Mouse (Mus musculus): ENCODE data around the gene Agrn. TPM values are rescaled to one million over a fixed set of nuclear protein-coding genes. Genes with fewer than 3 reads are reported as not detected.

Gene Agrn
- polyA plus RNA-seq, 1 experiment: 21.2 TPM

DNA sequence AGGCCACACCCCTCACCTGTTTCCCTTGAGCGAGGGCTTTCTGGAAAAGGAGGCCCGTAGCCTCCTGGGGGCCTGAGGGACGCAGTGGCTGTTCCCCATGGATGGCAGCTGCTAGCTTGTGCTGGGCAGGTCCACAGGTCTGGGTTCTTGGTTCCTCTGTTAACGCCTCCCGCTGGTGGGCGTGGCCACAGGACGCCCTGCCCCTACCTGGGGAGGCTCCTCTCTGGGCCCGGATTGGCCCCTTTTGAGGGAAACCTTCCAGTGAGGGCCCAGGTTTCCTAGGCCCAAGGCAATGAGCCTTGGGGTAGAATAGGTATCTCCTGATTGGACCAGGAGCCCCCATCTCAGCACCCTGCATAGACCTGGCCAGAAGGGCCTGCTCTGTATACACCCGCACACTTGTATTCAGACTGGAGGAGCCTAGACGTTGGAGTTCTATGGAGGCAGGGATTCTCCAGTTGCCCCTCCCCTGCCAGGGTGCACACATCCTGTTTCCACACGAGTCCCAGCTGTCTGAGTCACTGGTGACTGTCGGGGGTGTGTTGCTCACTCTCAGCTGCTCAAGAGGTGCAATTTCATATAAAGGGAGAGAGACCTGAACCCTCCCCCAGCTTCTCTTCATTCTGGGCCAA lies 31.2 kb upstream of the Agrn start:
- DNase-seq (ENCODE audit: low read depth in 1 of 2, low spot score in 2 of 2): no peak
- H3K27me3 ChIP-seq (ENCODE audit: control insufficient read depth, insufficient read depth, low read length): no peaks in the 10 kb centered on the region
- TF ChIP-seq CTCF (IDR thresholded peaks at IDR 0.05; ENCODE audit: extremely low read depth, insufficient read depth, insufficient read length, insufficient replicate concordance) (no peak), POLR2A (IDR thresholded peaks at IDR 0.05; ENCODE audit: low read depth, low read length) (no peak)
- peaks cover 2% of the 10 kb centered on the region; the same call in 1 of the 2 replicates for H3K4me1 ChIP-seq (ENCODE audit: control insufficient read depth, insufficient read depth, insufficient read length)
- no peak overlapping the region for H3K4me3 ChIP-seq (ENCODE audit: extremely low read depth, insufficient read depth, insufficient read length)
- H3K36me3 ChIP-seq (ENCODE audit: control insufficient read depth, insufficient read depth, low read length): peaks cover 19% of the 10 kb centered on the region
- H3K27ac ChIP-seq (ENCODE audit: insufficient read depth, low read length): no peak overlapping the region
- 62% methylated on average over 12 of the region's 12 CpGs for WGBS

DNA sequence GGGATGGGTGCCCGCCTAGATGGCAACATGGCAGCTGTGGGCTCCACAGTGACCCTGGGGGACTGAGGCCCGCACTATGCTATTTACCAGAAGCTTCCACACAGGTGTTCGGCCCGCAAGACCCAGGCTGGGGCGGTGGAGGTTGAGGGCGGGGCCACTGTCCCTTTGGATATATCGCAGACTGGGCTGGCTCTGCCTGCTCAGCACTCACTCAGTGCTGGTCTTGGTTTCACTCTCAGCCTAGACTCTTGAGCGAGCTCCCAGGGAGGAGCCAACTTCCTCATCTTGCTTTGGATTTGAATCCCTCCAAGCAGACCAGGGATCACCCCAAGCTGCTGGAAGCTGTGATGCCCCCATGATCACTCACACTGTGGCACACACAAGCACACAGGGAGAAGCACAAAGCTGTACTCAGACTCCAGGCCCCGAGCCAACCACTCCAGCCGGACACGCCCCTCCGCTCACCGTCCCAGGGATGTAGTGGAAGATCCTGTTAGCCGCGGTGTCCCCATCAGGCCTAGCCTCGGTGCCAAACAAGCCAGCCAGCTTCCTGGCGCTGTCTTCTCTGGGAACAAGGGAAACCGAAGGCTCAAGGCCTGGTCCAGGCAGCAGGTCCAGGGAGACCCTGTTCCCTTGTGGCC lies 30.6 kb upstream of the Agrn start:
- no peaks in the 10 kb centered on the region for H3K27me3 ChIP-seq (ENCODE audit: control insufficient read depth, insufficient read depth, low read length)
- 77% methylated on average over 18 of the region's 18 CpGs for WGBS
- H3K4me1 ChIP-seq (ENCODE audit: control insufficient read depth, insufficient read depth, insufficient read length): no peaks in the 10 kb centered on the region
- peaks cover 19% of the 10 kb centered on the region for H3K36me3 ChIP-seq (ENCODE audit: control insufficient read depth, insufficient read depth, low read length)
- TF ChIP-seq CTCF (IDR thresholded peaks at IDR 0.05; ENCODE audit: extremely low read depth, insufficient read depth, insufficient read length, insufficient replicate concordance) (no peak), POLR2A (IDR thresholded peaks at IDR 0.05; ENCODE audit: low read depth, low read length) (no peak)
- no peak overlapping the region for H3K4me3 ChIP-seq (ENCODE audit: extremely low read depth, insufficient read depth, insufficient read length)
- no peak overlapping the region for H3K27ac ChIP-seq (ENCODE audit: insufficient read depth, low read length)
- no peak for DNase-seq (ENCODE audit: low read depth in 1 of 2, low spot score in 2 of 2)

GRCm38 (mm10) chr4:156224276-156224675 lies 27.0 kb upstream of the Agrn start:
- 93% methylated on average over 2 of the region's 2 CpGs for WGBS

DNA sequence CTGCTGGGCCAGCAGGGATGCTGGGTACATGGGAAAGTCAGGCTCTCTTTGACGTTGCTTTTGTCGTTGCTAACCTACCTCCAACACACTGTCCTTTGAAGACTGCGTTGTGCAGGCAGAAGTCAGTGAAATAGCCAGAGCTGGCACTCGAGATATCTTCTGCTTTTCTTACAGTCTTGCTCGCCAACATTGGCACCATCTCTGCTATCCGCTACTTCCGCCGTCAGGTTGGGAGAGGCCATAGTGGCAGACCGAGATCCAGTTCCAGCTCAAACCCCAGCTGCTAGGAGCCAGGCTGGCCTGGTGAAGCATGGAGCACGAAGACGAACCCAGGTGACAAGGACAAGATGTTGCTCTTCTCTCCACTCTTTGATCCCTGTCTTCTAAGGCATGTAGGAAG lies 22.6 kb upstream of the Agrn start:
- Histone ChIP-seq H3K4me1 (ENCODE audit: control insufficient read depth, insufficient read depth, insufficient read length) (peaks cover 3% of the 10 kb centered on the region; the same call in 1 of the 2 replicates), H3K27ac (ENCODE audit: insufficient read depth, low read length) (no peak overlapping the region), H3K4me3 (ENCODE audit: extremely low read depth, insufficient read depth, insufficient read length) (no peak overlapping the region), H3K27me3 (ENCODE audit: control insufficient read depth, insufficient read depth, low read length) (no peaks in the 10 kb centered on the region), H3K36me3 (ENCODE audit: control insufficient read depth, insufficient read depth, low read length) (no peaks in the 10 kb centered on the region)
- DNase-seq (ENCODE audit: low read depth in 1 of 2, low spot score in 2 of 2): no peak
- TF ChIP-seq CTCF (IDR thresholded peaks at IDR 0.05; ENCODE audit: extremely low read depth, insufficient read depth, insufficient read length, insufficient replicate concordance) (no peak), POLR2A (IDR thresholded peaks at IDR 0.05; ENCODE audit: low read depth, low read length) (no peak)
- WGBS: 89% methylated on average over 11 of the region's 11 CpGs

More at GRCm38 (mm10) chr4:156224276-156224675, 27.0 kb upstream of the Agrn start:
- no peak for DNase-seq (ENCODE audit: low read depth in 1 of 2, low spot score in 2 of 2)
- no peak overlapping the region for H3K27ac ChIP-seq (ENCODE audit: insufficient read depth, low read length)
- no peaks in the 10 kb centered on the region for H3K4me1 ChIP-seq (ENCODE audit: control insufficient read depth, insufficient read depth, insufficient read length)
- H3K36me3 ChIP-seq (ENCODE audit: control insufficient read depth, insufficient read depth, low read length): peaks cover under 1% of the 10 kb centered on the region; the same call in 1 of the 2 replicates
- H3K4me3 ChIP-seq (ENCODE audit: extremely low read depth, insufficient read depth, insufficient read length): no peak overlapping the region
- TF ChIP-seq CTCF (IDR thresholded peaks at IDR 0.05; ENCODE audit: extremely low read depth, insufficient read depth, insufficient read length, insufficient replicate concordance) (no peak), POLR2A (IDR thresholded peaks at IDR 0.05; ENCODE audit: low read depth, low read length) (no peak)
- no peaks in the 10 kb centered on the region for H3K27me3 ChIP-seq (ENCODE audit: control insufficient read depth, insufficient read depth, low read length)

GRCm38 (mm10) chr4:156217838-156218237 lies 20.6 kb upstream of the Agrn start:
- no peak for TF ChIP-seq CTCF (IDR thresholded peaks at IDR 0.05; ENCODE audit: extremely low read depth, insufficient read depth, insufficient read length, insufficient replicate concordance)
- TF ChIP-seq POLR2A (IDR thresholded peaks at IDR 0.05; ENCODE audit: low read depth, low read length): no peak
- H3K4me3 ChIP-seq (ENCODE audit: extremely low read depth, insufficient read depth, insufficient read length): no peak overlapping the region
- 86% methylated on average over 16 of the region's 16 CpGs for WGBS

GRCm38 (mm10) chr4:156217022-156217669 lies 19.9 kb upstream of the Agrn start:
- DNase-seq (ENCODE audit: low read depth in 1 of 2, low spot score in 2 of 2): no peak
- no peaks in the 10 kb centered on the region for H3K36me3 ChIP-seq (ENCODE audit: control insufficient read depth, insufficient read depth, low read length)
- TF ChIP-seq POLR2A (IDR thresholded peaks at IDR 0.05; ENCODE audit: low read depth, low read length): no peak
- H3K4me1 ChIP-seq (ENCODE audit: control insufficient read depth, insufficient read depth, insufficient read length): peaks cover 3% of the 10 kb centered on the region; the same call in 1 of the 2 replicates
- H3K27ac ChIP-seq (ENCODE audit: insufficient read depth, low read length): no peak overlapping the region
- H3K27me3 ChIP-seq (ENCODE audit: control insufficient read depth, insufficient read depth, low read length): no peaks in the 10 kb centered on the region
- no peak overlapping the region for H3K4me3 ChIP-seq (ENCODE audit: extremely low read depth, insufficient read depth, insufficient read length)
- 92% methylated on average over 16 of the region's 16 CpGs for WGBS

More at GRCm38 (mm10) chr4:156217838-156218237, 20.6 kb upstream of the Agrn start:
- DNase-seq (ENCODE audit: low read depth in 1 of 2, low spot score in 2 of 2): no peak
- peaks cover 3% of the 10 kb centered on the region; the same call in 1 of the 2 replicates for H3K4me1 ChIP-seq (ENCODE audit: control insufficient read depth, insufficient read depth, insufficient read length)
- H3K27ac ChIP-seq (ENCODE audit: insufficient read depth, low read length): no peak overlapping the region
- no peaks in the 10 kb centered on the region for H3K27me3 ChIP-seq (ENCODE audit: control insufficient read depth, insufficient read depth, low read length)
- H3K36me3 ChIP-seq (ENCODE audit: control insufficient read depth, insufficient read depth, low read length): no peaks in the 10 kb centered on the region
